Mouse (Mus musculus) CH12.LX (cell line): ENCODE data around the gene Vwa5b1. TPM values are rescaled to one million over a fixed set of nuclear protein-coding genes. Genes with fewer than 3 reads are reported as not detected.

ENCODE experiments used
- DNase-seq: peaks from one replicate; pipeline ENCODE4 v3.0.0-alpha.2; 2013; ENCODE audit errors: extremely low read depth
- H3K27ac ChIP-seq: 2 replicates; pipeline ENCODE4 v1.5.1; 2012; ENCODE audit warnings: low read depth, mild to moderate bottlenecking, control low read depth, moderate library complexity; ENCODE audit not compliant: insufficient read depth
- H3K27me3 ChIP-seq: replicated peaks from 2 replicates; pipeline ENCODE3; 2012; ENCODE audit warnings: inconsistent platforms
- H3K36me3 ChIP-seq, 2 experiments: replicated peaks in 1 of 2; 2 replicates each; pipeline versions ENCODE3 to v1.6.1; 2012; ENCODE audit warnings: inconsistent platforms in 1 of 2, low read length in 1 of 2, mild to moderate bottlenecking in 1 of 2, mixed read lengths in 1 of 2, moderate library complexity in 1 of 2; ENCODE audit not compliant: control insufficient read depth in 1 of 2, insufficient read depth in 1 of 2
- H3K4me1 ChIP-seq, 2 experiments: 2 replicates each; pipeline ENCODE4 v1.6.1; 2012; ENCODE audit warnings: inconsistent platforms in 1 of 2, moderate library complexity in 1 of 2; ENCODE audit not compliant: insufficient read depth in 2 of 2, control insufficient read depth in 1 of 2
- H3K4me2 ChIP-seq: 2 replicates; pipeline ENCODE4 v1.6.1; 2012; ENCODE audit warnings: low read depth, mild to moderate bottlenecking, control low read depth; ENCODE audit not compliant: poor library complexity, insufficient read depth, severe bottlenecking
- H3K4me3 ChIP-seq, 3 experiments: fragments of 150-350 bp in 1 of 3; sonication (generic) in 1 of 3; replicated peaks in 1 of 3; 2 replicates each; pipeline versions ENCODE3 to v1.5.1; 2011 to 2012; ENCODE audit warnings: low read depth in 2 of 3, low read length in 2 of 3, mild to moderate bottlenecking in 2 of 3, moderate library complexity in 2 of 3, control low read depth in 1 of 3, improper control_type of control experiment in 1 of 3, inconsistent platforms in 1 of 3, mixed read lengths in 1 of 3; ENCODE audit not compliant: poor library complexity in 1 of 3
- H3K79me2 ChIP-seq: replicated peaks from 2 replicates; pipeline ENCODE4 v1.6.1; 2012; ENCODE audit warnings: mild to moderate bottlenecking, moderate library complexity; ENCODE audit not compliant: control insufficient read depth, poor library complexity, insufficient read depth, severe bottlenecking; ENCODE audit errors: extremely low read depth
- H3K9ac ChIP-seq: 2 replicates; pipeline ENCODE4 v1.6.1; 2012; ENCODE audit warnings: low read depth, mild to moderate bottlenecking, control low read depth, moderate library complexity; ENCODE audit not compliant: insufficient read depth
- H3K9me3 ChIP-seq: replicated peaks from 2 replicates; pipeline ENCODE3; 2012; ENCODE audit warnings: low read length, inconsistent platforms, mixed read lengths
- BHLHE40 ChIP-seq: IDR thresholded peaks from 2 replicates; pipeline ENCODE4 v1.6.1; 2011; ENCODE audit warnings: mild to moderate bottlenecking, low read depth, low read length, improper control_type of control experiment
- CHD1 ChIP-seq: IDR thresholded peaks from 2 replicates; pipeline ENCODE4 v1.6.1; 2012; ENCODE audit warnings: low read depth, low read length, improper control_type of control experiment, inconsistent platforms
- CHD2 ChIP-seq: IDR thresholded peaks from 2 replicates; pipeline ENCODE4 v1.6.1; 2011; ENCODE audit warnings: low read length, improper control_type of control experiment
- GABPA ChIP-seq: IDR thresholded peaks from 2 replicates; pipeline ENCODE4 v1.6.1; 2012; ENCODE audit warnings: low read depth, low read length, improper control_type of control experiment, inconsistent platforms; ENCODE audit not compliant: insufficient replicate concordance
- IRF4 ChIP-seq: IDR thresholded peaks from 2 replicates; pipeline ENCODE4 v1.6.1; 2014; ENCODE audit warnings: low read depth, mild to moderate bottlenecking, inconsistent platforms, low read length, improper control_type of control experiment
- MAX ChIP-seq: IDR thresholded peaks from 2 replicates; pipeline ENCODE4 v1.6.1; 2011; ENCODE audit warnings: low read length, improper control_type of control experiment
- SMC3 ChIP-seq: IDR thresholded peaks from 2 replicates; pipeline ENCODE4 v1.6.1; 2011; ENCODE audit warnings: low read depth, low read length, improper control_type of control experiment
- TCF12 ChIP-seq: IDR thresholded peaks from 2 replicates; pipeline ENCODE4 v1.6.1; 2014; ENCODE audit warnings: low read depth, mild to moderate bottlenecking, inconsistent platforms, low read length, improper control_type of control experiment
- UBTF ChIP-seq: IDR thresholded peaks from 2 replicates; pipeline ENCODE4 v1.6.1; 2012; ENCODE audit warnings: low read depth, mild to moderate bottlenecking, inconsistent platforms, low read length, improper control_type of control experiment, moderate library complexity
- USF1 ChIP-seq: IDR thresholded peaks from 2 replicates; pipeline ENCODE4 v1.6.1; 2014; ENCODE audit warnings: low read depth, mild to moderate bottlenecking, inconsistent platforms, low read length, improper control_type of control experiment
- USF2 ChIP-seq: conservative IDR thresholded peaks from 2 replicates; pipeline ENCODE4 v1.6.1; 2011; ENCODE audit warnings: low read depth, low read length, improper control_type of control experiment
- ZKSCAN1 ChIP-seq: IDR thresholded peaks from 2 replicates; pipeline ENCODE4 v1.6.1; 2012; ENCODE audit warnings: low read depth, inconsistent platforms, low read length, improper control_type of control experiment, borderline replicate concordance
- dilution Hi-C: fragments of 300-500 bp; cut with MboI; formaldehyde crosslinking; loops from 2 replicates; pipeline ENCODE4 v1.14.3; 2020; ENCODE audit warnings: low sequenced_read_pairs; ENCODE audit not compliant: extremely low pct_unique_long_range_greater_than_20kb, extremely low pct_ligation_motif_present
- in situ Hi-C: fragments of 300-500 bp; cut with MboI; formaldehyde crosslinking; loops from 3 replicates; pipeline ENCODE4 v1.14.3; 2019; ENCODE audit warnings: low sequenced_read_pairs, low pct_ligation_motif_present, low pct_unique_long_range_greater_than_20kb, mixed read lengths
- polyA plus RNA-seq: library from polyadenylated mRNA; unstranded; fragments of >175 nt; gene quantifications from 2 replicates; pipeline ENCODE4 v1.2.1, GENCODE M21; 2012; ENCODE audit warnings: low read depth; ENCODE audit not compliant: insufficient read length
- total RNA-seq, 2 experiments: library from RNA; depleted of rRNA; stranded (reverse); fragments of 300-350 nt in 1 of 2; fragments of >200 nt in 1 of 2; gene quantifications; 2 replicates each; pipeline ENCODE4 v1.2.3; 2012 to 2014

Vwa5b1 gene
- total and polyA plus RNA-seq, 3 experiments: not detected

- no peak overlapping the region for H3K4me3 ChIP-seq
- H3K4me2 ChIP-seq: no peak overlapping the region
- peaks cover 2% of the 10 kb centered on the region for H3K9me3 ChIP-seq
- dilution Hi-C loops: no loop called here
- no peaks in the 10 kb centered on the region for H3K36me3 ChIP-seq
- no peaks in the 10 kb centered on the region for H3K4me1 ChIP-seq
- H3K9ac ChIP-seq: no peak overlapping the region
- H3K27ac ChIP-seq: no peak overlapping the region
- H3K27me3 ChIP-seq: peaks cover 77% of the 10 kb centered on the region
- DNase-seq: no peak
- in situ Hi-C loops: no loop called here
- no peaks in the 10 kb centered on the region for H3K79me2 ChIP-seq
- TF ChIP-seq UBTF (no peak), GABPA (no peak), ZKSCAN1 (no peak), MAX (no peak), CHD2 (no peak), BHLHE40 (no peak), IRF4 (no peak), USF1 (no peak), USF2 (no peak), CHD1 (no peak), TCF12 (no peak), SMC3 (no peak)
Measured at GRCm38 (mm10) chr4:138516448-138516847, 119.2 kb downstream of the Vwa5b1 start.

Other genes starting within 250 kb of the Vwa5b1 start
- gene Fam43b, start 239.4 kb downstream of the Vwa5b1 start, total RNA-seq (2012; rRNA removed): not detected in 2 replicates
- not detected in 2 replicates for gene Fam43b, start 239.4 kb downstream of the Vwa5b1 start, total RNA-seq (2014; rRNA removed)
- not detected in 2 replicates for gene Fam43b, start 239.4 kb downstream of the Vwa5b1 start, polyA plus RNA-seq
- 12.3 and 19.7 TPM in 2 replicates for gene Mul1, start 201.2 kb downstream of the Vwa5b1 start, total RNA-seq (2012; rRNA removed)
- gene Mul1, start 201.2 kb downstream of the Vwa5b1 start, total RNA-seq (2014; rRNA removed): 8.8 and 10.2 TPM in 2 replicates
- 20.2 and 26.8 TPM in 2 replicates for gene Mul1, start 201.2 kb downstream of the Vwa5b1 start, polyA plus RNA-seq
- 0.04 and 0.13 TPM in 2 replicates for gene Camk2n1, start 181.6 kb downstream of the Vwa5b1 start, total RNA-seq (2012; rRNA removed)
- not detected in 2 replicates for gene Camk2n1, start 181.6 kb downstream of the Vwa5b1 start, total RNA-seq (2014; rRNA removed)
- not detected in 2 replicates for gene Camk2n1, start 181.6 kb downstream of the Vwa5b1 start, polyA plus RNA-seq
- not detected in 2 replicates for gene Pla2g2c, start 88.9 kb upstream of the Vwa5b1 start, total RNA-seq (2012; rRNA removed)
- not detected in 2 replicates for gene Pla2g2c, start 88.9 kb upstream of the Vwa5b1 start, total RNA-seq (2014; rRNA removed)
- gene Pla2g2c, start 88.9 kb upstream of the Vwa5b1 start, polyA plus RNA-seq: not detected in 2 replicates
- gene Ubxn10, start 101.3 kb upstream of the Vwa5b1 start, total RNA-seq (2012; rRNA removed): not detected in 2 replicates
- gene Ubxn10, start 101.3 kb upstream of the Vwa5b1 start, total RNA-seq (2014; rRNA removed): not detected in 2 replicates
- gene Ubxn10, start 101.3 kb upstream of the Vwa5b1 start, polyA plus RNA-seq: not detected in 2 replicates
- gene Pla2g2f, start 121.7 kb upstream of the Vwa5b1 start, total RNA-seq (2012; rRNA removed): not detected in 2 replicates
- not detected in 2 replicates for gene Pla2g2f, start 121.7 kb upstream of the Vwa5b1 start, total RNA-seq (2014; rRNA removed)
- gene Pla2g2f, start 121.7 kb upstream of the Vwa5b1 start, polyA plus RNA-seq: not detected in 2 replicates
- gene Pla2g2d, start 139.9 kb upstream of the Vwa5b1 start, total RNA-seq (2012; rRNA removed): not detected in 2 replicates
- gene Pla2g2d, start 139.9 kb upstream of the Vwa5b1 start, total RNA-seq (2014; rRNA removed): not detected in 2 replicates
- not detected in 2 replicates for gene Pla2g2d, start 139.9 kb upstream of the Vwa5b1 start, polyA plus RNA-seq
- gene Pla2g5, start 227.6 kb upstream of the Vwa5b1 start, total RNA-seq (2012; rRNA removed): 0.29 and 0.68 TPM in 2 replicates
- not detected in 2 replicates for gene Pla2g5, start 227.6 kb upstream of the Vwa5b1 start, total RNA-seq (2014; rRNA removed)
- gene Pla2g5, start 227.6 kb upstream of the Vwa5b1 start, polyA plus RNA-seq: 0.25 and 0.53 TPM in 2 replicates
- not detected in 2 replicates for gene Gm13030, start 238.1 kb upstream of the Vwa5b1 start, total RNA-seq (2012; rRNA removed)
- not detected in 2 replicates for gene Gm13030, start 238.1 kb upstream of the Vwa5b1 start, total RNA-seq (2014; rRNA removed)
- not detected in 2 replicates for gene Gm13030, start 238.1 kb upstream of the Vwa5b1 start, polyA plus RNA-seq
- 0.30 and 0.50 TPM in 2 replicates for gene Pla2g2e, start 242.1 kb upstream of the Vwa5b1 start, total RNA-seq (2012; rRNA removed)
- not detected in 2 replicates for gene Pla2g2e, start 242.1 kb upstream of the Vwa5b1 start, total RNA-seq (2014; rRNA removed)
- gene Pla2g2e, start 242.1 kb upstream of the Vwa5b1 start, polyA plus RNA-seq: not detected in 2 replicates